Mouse (Mus musculus) megakaryocyte progenitor cell, adult 5-6 weeks (primary cell): ENCODE measurements around the gene Spag7. TPM values are rescaled to one million over a fixed set of nuclear protein-coding genes. Genes with fewer than 3 reads are reported as not detected.

Experiments
- ATAC-seq: replicated peaks from 2 replicates; pipeline ENCODE4 v1.8.0; 2016; ENCODE audit warnings: mild to moderate bottlenecking, moderate TSS enrichment, inconsistent platforms; ENCODE audit not compliant: poor library complexity
- total RNA-seq, 2 experiments: library from RNA; stranded (forward) in 1 of 2; stranded (reverse) in 1 of 2; fragments of 157-497, 149-512 nt in 1 of 2; fragments of 200-1000 nt in 1 of 2; gene quantifications; 2 replicates each; pipeline versions ENCODE4 v1.2.3 to v1.2.4; 2015 to 2017

Gene Spag7
- total RNA-seq, 2 experiments from 2014 or later: 71.8 to 109 TPM

GRCm38 (mm10) chr11:70645461-70646258 is 23.6 kb downstream of the Spag7 start:
- no peak for ATAC-seq

GRCm38 (mm10) chr11:70644564-70645103 is 24.6 kb downstream of the Spag7 start:
- ATAC-seq: no peak

DNA sequence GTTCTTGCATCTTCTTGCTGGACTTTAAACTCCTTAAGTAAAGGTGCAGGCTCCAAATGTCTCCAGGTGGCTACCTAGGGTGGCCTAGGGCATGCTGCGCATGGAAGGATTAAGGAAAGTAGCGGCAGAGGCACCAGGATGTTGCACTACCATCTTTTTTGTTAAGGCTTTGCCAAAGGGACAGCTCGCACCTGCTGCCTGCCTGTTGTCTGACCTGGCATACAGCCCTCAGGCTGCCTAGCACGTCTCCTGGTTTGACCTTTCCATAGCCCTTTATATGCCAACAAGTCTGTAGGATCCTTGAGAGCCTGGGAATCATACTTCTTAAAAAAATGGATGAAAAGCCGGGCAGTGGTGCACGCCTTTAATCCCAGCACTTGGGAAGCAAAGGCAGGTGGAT is 26.2 kb downstream of the Spag7 start:
- ATAC-seq: no peak

DNA sequence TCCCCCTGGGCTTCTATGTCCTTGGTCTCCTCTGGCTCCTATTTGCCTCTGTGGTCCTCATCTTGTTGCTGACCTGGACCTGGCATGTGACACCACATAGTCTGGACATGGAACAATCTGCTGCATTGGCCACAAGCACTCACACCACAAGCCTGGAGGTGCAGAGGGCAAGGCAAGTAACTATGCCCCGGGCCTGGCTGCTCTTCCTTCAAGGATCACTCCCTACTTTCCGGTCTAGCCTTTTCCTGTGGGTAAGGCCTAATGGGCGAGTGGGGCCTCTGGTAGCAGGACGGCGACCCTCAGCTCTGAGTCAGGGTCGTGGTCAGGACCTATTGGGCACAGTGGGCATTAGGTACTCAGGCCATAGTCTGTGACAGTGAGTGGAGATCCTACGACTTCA is 28.0 kb downstream of the Spag7 start:
- no peak for ATAC-seq

- ATAC-seq: no peak
Observed at GRCm38 (mm10) chr11:70639976-70640375, 29.2 kb downstream of the Spag7 start.

DNA sequence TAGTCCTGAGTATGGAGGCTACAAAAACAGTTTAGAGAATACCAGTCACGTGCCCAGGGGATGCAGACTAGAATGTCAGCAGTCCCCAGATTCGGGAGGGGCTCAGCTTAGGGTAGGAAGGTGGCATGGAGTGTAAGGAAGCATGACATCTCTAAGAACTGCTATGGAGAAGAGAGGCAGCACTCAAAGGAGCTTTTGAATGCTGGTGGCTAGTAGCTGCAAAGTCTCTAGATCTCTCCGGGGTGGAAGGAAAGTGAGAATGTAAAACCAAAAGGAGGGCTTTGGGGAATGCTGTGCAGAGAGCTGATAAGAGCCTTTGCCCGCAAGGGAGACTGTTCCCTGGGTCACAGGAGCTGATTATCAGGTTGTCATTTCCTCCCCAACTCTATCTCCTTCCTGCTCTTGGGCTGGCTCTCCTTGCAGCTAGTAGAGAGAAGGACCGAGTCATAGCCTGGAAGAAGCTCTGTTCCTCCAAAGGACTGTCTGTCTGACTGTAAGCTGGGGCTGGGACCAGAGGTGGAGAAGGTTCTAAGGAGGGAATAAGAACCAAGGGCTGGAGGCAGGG is 30.4 kb downstream of the Spag7 start, which contains the start of gene Gp1ba:
Gene Gp1ba (plus strand): TSS at position 409 of the 565 bp plus-strand sequence.
- ATAC-seq: peak; percentile 94

GRCm38 (mm10) chr11:70638293-70638692 is 30.9 kb downstream of the Spag7 start:
- ATAC-seq: no peak

GRCm38 (mm10) chr11:70637764-70638163 is 31.5 kb downstream of the Spag7 start:
- ATAC-seq: no peak

DNA sequence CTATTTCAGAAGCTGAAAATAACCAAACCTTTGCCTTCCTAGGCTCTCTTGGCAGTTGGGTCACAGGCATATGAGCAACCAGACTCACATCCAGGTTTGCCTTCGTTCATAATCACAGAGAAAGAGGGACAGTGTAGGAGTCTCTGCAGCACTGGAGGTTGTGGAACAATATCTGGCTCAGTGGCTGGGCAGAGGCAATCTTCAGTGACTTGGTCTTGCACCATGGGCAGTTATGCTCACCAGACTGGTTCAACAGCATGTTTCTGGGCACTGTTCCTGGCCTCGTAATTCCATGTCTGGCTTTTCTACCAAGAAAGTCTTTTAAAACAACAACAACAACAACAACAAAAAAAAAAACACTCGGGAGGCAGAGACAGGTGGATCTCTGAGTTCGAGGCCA is 33.6 kb downstream of the Spag7 start:
- ATAC-seq: no peak

DNA sequence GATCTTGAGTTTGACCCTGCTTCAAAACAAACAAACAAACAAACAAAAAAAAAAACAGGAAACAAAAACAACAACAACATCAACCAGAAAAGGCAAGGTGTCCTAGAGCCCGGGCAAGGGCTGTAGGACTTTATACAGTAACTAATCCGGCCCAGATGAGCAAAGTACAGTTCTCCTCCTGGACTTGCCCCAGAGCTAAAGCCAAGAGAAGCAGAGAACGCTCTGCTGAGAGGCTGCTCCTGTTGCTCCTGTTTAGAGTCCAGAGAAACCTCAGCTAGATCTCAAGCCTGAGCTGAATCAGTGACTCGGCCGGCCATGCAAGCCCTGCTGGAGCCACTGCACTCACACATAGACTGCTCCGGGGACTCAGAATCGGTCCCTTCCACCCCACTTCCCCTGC is 39.1 kb downstream of the Spag7 start:
- ATAC-seq: 0 out of 2 replicates have a peak, but pooled peaks have one; percentile 13

- ATAC-seq: peak; percentile 77
Observed at GRCm38 (mm10) chr11:70629557-70629956, 39.7 kb downstream of the Spag7 start.

- no peak for ATAC-seq
Observed at GRCm38 (mm10) chr11:70628431-70628830, 40.8 kb downstream of the Spag7 start.

GRCm38 (mm10) chr11:70626877-70627276 is 42.3 kb downstream of the Spag7 start:
- ATAC-seq: no peak

- ATAC-seq: peak; percentile 62
Observed at GRCm38 (mm10) chr11:70625473-70625872, 43.7 kb downstream of the Spag7 start.

DNA sequence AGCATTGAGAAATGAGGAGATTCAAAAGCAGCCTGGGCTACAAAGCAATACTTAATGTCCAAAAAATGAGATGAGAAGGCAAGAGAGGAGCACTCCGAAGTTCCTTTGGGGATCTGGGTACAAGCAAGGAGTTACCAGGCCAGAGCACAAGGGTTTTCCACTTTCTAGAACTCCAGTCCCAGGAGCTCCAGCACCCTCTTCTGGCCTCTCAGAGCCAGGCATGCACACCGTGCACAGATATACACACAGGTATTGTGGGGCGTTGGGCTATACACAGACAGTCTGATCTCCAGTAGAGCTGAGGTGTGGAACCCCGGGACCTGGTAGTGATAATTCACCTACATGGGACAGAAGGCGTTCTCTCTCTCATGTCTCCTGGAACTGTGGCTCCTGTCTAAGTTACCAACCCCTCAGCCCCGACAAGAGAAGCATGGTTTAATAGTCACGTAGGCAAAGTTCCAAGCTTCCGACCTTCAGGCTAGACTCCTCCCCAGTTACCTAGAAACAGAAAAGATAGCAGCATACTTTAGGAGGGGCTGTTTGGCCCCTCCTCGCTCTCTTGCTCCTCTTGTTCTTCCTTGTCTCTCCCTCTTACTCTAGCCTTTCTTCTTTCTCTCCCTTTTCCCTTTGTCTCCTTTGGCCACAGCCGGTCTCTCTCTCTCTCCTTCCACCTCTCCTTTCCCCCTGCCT is 46.0 kb downstream of the Spag7 start:
- peak; percentile 43 for ATAC-seq

DNA sequence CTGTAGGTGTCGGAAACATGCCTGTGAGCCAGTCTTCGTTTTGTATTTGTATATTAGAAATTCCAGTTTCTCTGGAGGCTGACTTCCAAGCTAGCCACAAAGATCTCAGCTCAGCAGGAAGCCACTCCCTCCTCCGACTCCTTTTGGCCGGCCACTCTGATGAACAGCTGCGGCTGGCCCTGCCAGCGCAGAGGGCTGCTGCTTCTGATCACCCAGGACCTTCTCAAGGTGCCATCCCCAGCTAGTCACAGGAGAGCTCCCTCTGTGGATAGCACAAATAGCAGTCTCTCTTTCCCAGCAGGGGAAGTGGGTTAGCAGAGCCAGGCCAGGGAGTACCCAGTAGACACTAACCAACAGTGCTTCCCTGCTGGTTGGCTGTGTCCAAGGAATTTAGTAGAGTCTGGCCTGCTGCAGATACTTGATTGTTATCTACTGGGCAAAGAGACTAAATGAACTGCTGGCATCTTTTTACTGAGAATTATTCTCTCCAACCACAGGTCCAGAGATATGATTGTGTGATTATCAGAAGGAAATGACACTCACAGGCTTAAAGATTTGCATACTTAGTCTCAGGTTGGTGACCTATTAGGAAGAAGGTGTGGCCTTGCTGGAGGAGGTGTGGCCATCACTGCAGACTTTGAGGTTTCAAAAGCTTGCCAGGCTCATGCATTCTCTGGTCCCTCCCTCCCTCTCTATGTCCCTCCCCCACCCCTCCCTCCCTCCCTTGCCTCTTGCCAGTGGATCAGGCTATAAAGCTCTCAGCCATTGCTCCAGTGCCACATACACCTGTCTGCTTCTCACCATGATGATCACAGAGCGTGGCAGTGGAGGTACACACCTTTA is 47.0 kb downstream of the Spag7 start:
- peak; percentile 94 for ATAC-seq

- ATAC-seq: no peak
Observed at GRCm38 (mm10) chr11:70619101-70619500, 50.1 kb downstream of the Spag7 start, which contains the start of gene Chrne. Chrne (minus strand) TSS chr11:70619216.

GRCm38 (mm10) chr11:70615516-70616093 is 53.6 kb downstream of the Spag7 start, which contains the start of gene 4930544D05Rik:
4930544D05Rik (plus strand) TSS chr11:70615848.
- ATAC-seq: peak; percentile 49

DNA sequence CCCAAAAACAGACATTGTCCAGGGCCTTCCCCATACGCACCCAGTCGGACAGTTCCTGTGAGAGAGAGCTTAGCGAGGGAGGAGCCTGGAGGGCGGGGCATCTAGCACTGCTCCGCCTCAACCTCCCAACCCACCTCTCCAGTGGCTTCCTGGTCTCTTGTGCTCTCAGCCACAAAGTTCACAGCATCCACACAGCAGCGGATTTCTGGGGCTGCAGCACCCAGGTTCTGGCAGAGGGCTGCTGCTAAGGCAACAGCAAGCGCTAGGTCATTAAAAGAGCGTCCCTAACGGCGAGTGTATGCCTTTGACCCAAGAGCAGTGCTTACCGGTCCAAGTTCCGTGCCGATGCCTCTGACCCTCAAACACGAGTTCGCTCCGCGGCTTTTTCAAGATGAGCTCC is 54.1 kb downstream of the Spag7 start:
- ATAC-seq: peak; percentile 95
